Mouse (Mus musculus) 416B (cell line): Measurements from ENCODE around the gene Tmem204.
A peak's percentile ranks its signal among the peaks of the same experiment; 100 is the strongest.
"Not testable (repeated sequence)": the region's sequence is repeated elsewhere in the genome, so short reads cannot be mapped to it uniquely, and the experiment has no call there.

Experiments used
- DNase-seq: peaks from one replicate; pipeline ENCODE4 v3.0.0; 2011; ENCODE audit warnings: low read depth

The Tmem204 gene

DNA sequence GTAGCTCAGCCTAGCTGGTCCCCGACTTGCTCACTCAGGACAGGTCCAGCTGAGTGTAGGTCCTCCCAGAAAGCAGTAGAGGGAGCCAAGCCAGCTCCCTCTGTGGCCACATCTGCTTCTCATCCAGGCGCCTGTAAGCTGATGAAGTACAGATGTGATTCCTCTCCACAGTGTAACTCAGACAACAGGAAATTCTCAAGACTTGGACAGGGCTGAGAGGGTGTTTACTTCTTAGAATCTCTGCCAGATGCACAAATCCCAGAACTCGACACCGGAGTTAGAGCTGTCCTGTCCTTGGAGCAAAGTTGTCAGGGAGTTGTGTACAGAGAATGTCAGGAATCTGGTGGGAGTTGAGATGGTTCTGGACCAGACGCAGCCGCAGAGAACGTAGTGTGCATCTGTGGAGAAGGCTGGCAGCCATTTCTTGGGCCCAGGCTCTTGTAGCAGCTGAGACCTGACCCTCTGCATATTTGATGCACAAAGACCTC, at the start of gene Tmem204:
TSS of gene Tmem204 (minus strand) at position 148 of the 488 bp plus-strand sequence.
- DNase-seq: peak; percentile 18

DNA sequence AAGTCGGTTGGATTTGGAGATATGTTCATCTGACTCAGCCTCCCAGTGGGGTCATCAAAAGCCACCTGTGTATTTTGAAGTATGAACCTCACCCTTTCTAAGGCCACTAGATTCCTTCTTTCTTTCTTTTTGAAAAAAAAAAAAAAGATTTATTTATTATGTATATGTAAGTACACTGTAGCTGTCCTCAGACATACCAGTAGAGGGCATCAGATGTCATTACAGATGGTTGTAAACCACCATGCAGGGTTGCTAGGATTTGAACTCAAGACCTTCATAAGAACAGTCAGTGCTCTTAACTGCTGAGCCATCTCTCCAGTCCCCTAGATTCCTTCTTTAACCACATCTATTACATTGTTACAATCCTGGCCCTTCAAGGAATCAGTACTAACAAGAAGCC, 46.7 kb upstream of the Tmem204 start:
- DNase-seq: peak; percentile 47

DNA sequence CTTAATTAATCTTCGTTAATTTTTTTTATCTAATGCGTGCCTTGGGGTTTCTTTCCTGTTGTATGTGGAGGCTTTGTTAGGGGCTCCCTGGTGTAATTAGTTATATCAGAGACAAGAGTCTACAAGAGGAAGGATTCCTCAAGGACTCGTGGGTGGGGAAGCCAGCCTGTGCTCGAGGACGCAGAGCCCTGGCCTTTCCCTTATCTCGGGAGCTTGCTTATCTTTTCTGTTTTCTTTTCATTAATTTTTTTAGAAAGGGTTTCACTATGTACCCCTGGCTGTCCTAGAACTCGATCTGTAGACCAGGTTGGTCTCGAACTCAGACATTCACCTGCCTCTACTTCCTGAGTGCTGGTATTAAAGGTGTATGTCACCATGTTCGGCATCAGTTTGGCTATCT, 44.3 kb upstream of the Tmem204 start:
- no peak for DNase-seq

DNA sequence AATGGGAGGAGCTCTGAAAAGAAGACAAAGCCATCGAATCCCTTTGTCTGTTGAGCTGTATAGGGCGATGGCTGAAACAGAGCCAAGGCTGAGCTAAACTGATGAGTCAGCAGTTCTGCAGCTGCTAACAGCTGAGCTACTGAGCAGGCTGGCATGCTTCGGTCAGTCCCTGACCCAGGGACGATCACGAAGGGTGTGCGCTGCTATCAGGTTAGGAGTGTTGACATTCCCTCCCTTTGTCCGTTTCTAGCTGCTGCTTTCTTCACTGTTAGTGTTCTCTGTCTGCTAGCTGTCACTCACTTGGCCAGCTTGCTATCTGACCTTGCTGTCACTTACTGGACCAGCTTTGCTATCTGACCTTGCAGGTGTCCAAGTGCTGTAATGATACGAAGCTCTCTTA, 43.7 kb upstream of the Tmem204 start:
- DNase-seq: peak; percentile 18

DNA sequence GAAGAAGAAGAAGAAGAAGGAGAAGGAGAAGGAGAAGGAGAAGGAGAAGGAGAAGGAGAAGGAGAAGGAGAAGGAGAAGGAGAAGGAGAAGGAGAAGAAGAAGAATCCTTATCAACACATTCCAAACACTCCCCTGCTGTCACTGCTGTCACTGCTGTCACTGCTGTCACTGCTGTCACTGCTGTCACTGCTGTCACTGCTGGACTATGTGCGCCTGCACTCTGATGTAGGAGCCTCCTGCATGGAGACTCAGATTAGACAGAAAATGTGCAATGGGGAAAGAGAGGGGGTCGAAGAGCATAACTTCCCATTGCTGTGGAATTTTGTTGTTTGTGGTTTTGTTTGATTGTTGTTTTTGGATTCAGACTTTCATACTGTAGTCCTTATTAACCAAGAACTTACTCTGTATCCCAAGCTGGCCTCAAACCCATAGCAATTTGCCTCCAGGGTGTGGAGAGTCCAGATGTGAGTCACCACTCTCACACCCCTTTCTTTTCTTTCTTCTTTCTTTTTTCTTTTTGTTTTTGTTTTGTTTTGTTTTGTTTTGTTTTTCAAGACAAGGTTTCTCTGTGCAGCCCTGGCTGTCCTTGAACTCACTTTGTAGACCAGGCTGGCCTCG, 42.2 kb upstream of the Tmem204 start:
- not testable (repeated sequence) for DNase-seq

DNA sequence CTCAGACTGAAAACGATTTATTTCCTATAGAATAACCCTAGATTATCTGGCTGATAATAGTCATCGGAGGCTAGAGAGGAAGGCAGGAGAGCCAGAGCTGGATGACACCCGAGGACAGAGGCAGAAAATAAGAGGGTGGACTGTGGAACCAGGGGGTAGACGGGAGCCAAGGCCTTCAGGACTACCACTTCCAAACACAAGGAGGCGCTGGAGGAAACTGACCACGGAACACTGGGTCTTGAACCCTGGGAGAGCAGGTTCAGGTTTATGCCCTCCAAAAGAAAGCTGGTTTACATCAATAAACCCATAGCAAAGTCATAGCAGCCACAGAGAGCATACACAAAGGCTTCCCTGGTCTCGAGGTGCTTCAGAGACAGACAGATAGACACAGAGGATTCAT, 40.6 kb upstream of the Tmem204 start:
- DNase-seq: peak; percentile 41

DNA sequence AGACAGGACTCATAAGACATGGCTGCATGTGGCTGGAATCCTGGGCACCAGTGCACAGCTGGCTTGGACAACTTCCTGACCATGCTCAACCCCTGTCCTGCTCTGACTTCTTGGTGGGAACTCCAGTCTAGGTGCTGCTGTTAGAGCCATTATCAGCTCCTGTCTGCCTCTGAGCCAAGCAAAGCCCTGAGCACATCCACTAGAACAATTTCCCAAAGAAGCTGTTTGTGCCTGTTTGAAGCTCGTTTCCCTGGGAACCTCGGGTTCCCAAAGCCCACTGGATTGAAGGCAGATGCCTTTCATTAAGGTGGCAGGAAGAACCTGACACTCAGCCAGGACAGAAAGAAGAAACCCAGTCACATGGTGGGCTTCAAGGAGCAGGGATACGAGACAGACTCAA, 37.0 kb upstream of the Tmem204 start, which contains the start of gene Ptx4:
TSS of gene Ptx4 (plus strand) at position 355 of the 400 bp plus-strand sequence.
- DNase-seq: no peak

DNA sequence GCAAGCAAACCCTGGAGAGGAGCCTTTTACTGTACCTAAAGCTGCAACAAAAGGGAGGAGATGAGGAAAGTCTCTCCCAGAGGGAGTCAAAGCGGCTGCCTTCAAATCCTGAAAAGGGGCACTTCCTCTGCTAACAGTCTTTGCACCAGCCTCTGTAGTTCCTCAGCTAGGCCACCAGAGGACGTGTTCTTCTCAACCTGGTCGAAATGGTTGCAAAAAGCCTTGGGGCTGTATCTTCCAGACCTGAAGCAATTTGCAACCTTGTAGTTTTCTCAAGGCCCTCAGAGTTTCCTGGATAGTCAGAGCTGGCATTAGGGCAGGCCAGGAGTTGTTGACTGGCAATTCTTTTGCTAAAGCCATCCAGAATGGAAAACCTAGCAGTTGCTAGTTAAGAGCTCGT, 33.9 kb upstream of the Tmem204 start:
- peak; percentile 70 for DNase-seq

DNA sequence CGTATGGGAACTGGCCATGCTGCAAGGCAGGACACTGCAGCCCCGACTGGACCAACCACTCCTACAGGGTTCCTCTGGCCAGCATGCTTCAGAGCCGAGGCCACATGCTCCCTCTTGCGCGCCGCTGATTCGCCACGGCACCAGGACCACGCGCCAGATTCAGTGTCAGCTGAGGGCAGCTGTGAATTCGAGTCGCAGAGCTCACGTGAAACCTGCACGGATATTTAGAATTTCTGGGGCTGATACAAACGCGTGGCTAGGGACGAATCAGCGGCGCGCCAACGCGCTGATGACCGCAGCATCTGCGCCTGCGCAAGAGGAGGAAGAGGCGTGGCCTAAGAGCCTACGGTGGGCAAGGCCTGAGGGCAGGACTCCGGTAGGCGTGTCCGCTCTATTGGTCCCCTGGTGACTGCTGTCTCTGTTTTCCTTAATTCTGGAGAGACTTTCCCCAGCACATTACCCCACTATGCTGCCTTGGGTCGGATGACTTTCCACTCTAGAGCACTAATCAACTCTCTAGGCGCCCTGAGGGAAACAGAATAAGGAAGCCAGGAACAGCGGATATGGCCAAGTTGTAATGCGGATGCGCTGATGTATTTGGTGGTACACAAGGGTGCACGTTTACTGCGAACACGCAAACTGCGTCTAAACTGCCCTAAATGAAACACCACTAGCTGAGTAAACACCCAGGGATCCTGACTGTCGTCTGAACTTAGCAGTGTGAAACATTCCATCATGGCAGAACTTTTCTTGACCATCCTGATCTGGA, 32.5 kb upstream of the Tmem204 start, which contains the start of gene Telo2:
TSS of gene Telo2 (minus strand) at position 304 of the 769 bp plus-strand sequence.
- peak; percentile 92 for DNase-seq

DNA sequence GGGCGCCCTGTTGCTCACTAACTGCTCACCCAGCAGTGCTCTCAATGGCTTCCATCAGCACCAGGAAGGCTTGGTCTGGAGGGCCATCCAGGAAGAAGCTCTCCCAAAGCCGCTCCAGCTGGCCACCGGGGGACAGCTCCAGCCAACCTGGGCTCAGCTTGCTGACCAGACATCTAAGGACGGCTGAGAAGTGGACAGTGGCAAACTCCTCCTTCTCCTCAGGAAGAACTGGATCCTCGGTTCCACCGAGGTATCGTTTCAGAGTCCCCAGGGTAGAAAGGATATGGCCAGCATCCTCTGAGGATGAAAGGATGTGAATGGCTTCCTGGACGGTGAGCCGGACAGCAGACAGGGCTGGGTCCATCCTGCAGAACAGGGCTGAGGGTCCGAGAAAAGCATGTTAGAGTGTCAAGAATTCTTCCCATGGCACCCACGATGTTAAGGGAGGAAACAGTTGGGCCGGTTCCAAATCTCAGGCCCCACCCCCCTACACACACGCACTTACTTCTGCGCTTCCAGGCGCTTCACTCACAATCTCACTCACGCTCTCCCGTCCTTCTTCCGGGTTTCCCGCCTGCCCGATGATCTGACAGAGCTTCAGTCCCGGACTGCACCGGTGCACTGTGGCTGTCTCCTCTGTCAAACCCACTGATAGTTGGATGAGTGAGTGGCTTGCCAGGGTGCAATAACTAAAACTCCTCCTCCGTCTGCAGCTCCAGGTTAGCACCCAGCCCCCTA, 31.7 kb upstream of the Tmem204 start:
- peak; percentile 77 for DNase-seq

DNA sequence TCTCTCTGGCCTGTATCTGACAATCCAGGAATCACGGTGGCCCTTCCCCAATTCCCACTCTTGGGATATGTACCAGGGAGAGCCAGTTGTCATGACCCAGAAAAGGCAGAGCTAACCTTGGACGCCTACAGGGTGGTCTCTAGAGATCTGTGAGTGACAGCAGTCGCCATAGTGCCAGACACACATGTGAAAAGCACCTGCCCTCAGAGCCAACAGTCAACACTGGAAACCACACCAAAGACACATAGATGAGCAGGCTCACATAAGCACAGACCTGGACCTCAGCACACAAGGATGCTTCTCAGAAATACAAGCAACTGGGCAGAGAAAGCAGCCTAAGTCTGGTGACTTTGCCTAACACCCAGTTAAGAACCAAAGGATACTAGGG, 29.0 kb upstream of the Tmem204 start:
- no peak for DNase-seq

DNA sequence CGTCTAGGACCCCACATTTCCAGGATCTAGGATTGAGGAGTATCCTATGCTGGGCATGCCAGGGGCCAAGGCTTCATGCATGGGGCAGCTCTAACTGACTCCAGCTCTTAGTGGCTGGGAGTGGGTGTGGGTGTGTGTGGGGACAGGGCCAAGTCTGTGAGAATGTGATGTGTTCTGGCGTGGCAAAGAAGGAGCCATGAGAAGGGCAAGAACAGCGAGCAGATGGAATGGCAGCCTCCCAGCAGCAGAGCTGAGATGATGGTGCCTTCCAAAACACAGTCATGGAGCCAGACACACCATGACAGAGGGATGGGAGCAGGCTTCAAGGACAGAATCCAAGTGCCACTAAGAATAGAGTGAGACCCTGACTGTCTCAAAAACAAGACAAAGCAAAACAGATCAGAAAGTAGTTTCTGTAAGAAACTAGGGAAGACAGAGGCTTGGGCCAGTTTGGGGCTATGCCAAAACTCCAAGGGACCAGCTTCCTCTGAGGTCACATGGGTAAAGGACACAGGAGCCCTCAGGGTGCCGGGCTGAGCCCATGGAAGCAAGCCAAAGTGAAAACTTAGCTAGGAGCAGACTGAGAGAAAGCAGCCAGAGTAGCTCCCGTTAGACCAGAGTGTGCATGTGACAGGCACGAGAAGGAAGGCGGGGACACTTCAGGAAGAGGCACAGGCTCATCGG, 28.5 kb upstream of the Tmem204 start:
- DNase-seq: no peak

DNA sequence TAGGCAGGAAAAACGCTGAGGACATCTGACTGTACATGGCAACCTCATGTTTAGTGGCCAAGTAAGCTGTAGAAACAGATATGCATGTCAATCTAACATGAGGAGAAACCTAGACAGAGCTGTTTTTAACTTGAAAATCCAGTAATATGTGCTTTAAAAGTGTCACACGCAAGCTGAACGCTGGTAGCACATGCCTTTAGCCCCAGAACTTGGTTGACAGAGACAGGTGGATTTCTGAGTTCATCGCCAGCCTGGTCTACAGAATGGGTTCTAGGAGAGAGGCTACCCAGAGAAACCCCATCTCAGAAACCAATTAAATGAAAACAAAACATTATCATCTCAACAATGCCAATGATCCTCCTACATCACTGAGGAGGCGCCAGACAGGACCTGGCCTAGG, 27.8 kb upstream of the Tmem204 start:
- no peak for DNase-seq

DNA sequence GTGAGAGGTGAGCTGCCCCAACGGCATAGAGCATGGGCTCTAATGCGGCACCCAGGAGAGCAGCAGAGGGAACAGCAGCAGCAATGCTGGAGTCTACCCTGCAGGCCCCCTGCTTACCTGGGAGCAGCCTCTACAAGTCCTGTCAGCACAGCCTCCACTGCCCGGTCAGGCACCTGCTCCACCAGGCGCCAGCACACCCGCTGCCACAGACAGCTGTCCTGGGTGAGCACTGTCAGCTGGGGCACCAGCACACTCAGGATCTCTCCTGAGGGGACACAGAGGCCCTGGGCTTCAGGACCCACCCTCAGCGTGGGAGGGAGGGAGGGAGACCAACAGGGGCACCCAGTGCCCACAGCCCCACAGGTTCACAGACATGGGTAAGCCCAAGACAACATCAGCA, 27.2 kb upstream of the Tmem204 start:
- DNase-seq: no peak

DNA sequence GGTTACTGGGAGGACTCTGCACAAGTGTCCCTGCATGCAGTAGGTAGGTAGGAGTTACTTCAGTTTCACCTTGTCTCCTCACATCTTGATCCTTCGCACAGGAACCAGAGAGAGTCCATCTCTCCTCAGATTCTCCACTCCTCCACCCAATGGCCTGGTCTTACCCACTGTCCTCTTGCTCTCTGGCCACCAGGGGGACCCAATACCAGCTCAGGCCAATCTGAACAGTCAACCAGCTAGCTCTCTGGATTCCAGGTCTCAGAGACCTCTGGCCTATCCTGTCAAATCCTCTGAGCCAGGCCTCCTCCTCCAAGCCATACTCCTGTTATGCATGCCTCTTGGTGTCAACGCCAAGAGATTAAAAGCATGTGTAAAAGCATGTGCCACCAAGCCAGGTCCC, 26.2 kb upstream of the Tmem204 start:
- DNase-seq: peak; percentile 61

DNA sequence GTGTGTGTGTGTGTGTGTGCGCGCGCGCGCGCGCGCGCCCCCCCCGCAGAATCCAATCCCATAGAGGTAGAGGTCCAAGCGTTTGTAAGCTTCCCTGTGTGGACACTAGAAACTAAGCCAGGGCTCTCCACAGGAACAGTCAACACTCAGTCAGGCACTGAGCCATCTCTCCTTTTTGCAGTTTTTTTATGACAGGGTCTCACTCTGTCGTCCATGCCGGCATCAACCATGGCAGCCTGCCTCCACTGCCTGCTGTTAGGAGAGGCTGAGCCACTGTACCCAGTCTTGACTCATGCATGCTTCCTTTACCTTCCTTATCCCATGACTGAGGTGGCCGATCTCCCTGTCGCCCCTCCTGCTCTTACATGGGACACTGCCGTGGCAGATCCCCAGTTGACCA, 24.4 kb upstream of the Tmem204 start:
- DNase-seq: no peak

DNA sequence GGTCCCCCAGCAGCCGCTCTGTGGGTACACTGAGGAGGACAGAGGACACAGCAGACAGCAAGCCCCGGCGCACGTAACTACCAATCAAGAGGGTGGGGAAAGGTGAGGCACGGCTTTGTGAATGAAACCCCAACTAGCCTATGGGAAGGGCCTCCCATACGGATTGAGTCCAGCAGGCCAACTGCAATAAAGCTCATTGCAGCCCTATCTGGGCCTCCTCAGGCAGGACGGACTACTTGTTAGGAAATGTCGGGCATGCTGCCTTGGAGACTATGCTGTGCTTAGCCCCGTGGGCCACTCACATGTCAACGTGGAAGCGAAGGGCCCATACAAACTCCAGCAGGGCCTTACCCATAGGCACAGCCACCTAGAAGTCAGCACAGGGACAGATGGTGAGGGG, 17.9 kb upstream of the Tmem204 start:
- DNase-seq: no peak

DNA sequence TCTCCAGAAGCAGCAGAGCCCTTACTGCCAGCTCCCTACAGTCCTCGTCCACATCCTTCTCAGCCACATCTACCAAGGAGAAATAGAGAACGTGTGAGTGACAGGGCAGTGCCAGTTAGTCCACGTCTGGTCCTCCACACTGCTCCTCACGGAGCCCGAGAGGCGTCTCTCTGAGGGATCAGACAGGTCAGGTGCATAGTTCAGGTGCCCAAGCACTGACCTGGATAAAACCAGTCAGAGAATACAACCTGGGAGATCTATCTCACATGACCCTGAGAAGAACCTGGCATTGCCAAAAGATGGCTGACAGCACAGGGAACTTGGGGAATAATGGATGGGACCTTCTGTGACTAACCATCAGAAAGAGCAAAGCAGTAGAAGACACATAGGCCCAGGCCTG, 16.7 kb upstream of the Tmem204 start:
- no peak for DNase-seq

DNA sequence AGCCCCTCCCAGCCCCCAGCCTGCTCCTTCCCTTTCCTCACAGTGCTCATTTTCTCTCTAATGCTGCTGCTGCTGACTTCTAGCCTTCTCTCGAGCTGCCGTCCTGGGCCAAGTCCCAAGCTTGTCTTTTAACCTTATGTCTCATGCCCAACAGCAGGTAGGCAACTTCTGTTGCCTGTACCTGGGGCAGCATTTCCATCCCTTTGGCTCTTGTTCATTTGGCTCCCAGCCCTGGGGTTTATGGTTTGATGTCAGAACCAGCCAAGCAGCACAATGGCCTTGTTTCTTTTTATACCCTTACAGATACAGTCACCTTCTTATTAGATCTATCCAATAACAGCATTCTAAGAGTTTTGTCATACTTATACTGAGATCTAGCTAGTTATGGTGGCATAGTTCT, 12.8 kb upstream of the Tmem204 start:
- no peak for DNase-seq

DNA sequence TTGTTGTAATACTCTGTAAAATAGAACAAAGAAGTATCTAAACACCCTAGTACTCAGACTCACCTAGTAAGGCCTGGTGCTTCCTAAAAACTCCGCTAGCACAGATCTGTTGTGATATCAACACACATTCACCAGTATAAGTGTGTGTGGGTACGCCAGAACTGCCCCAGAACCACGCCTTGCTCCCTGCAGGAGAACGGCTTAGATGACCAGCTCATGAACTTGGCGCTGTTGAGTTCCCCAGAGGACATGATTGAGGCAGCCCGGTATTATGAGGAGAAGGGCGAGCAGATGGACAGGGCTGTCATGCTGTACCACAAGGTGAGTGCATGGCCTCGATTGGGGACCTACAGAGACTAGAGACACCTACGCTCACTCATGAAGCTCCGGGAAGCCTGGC, 7.1 kb upstream of the Tmem204 start:
- no peak for DNase-seq

DNA sequence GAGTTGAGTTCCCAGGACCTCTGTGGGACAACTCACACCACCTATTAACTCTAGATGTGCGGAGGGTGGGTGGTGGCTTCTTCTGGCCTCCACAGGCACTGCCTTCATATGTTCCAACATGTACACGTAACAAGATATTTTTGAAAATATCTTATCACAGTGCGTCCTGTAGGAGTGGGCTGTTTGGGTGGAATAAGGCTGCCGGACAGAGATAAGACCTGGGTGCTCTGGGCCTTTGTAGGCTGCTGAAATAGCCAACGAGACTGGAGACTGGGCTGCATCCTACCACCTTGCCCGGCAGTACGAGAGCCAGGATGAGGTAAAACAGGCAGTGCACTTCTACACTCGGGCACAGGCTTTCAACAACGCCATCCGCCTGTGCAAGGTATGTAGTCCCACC, 5.8 kb upstream of the Tmem204 start:
- no peak for DNase-seq

DNA sequence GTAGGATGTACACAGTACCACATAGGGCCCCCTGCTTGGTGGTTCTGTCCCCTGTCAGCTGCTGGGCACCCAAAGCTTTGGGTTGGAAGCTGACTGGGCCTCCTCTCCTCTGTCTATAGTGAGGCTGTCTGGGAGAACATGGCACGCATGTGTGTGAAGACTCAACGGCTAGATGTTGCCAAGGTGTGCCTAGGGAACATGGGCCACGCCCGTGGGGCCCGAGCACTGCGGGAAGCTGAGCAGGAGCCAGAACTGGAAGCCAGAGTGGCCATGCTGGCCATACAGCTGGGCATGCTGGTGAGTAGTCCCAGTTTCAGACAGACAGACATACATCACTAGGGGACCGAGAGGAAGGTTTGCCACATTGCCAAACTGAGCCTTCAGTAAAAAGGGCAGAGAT, 3.3 kb upstream of the Tmem204 start:
- DNase-seq: no peak
